9 mouse cellular contexts compared by ENCODE assay signal in genomic region chr11:116294319-116294718, GRCm38 (mm10). TPM values are rescaled to one million over a fixed set of nuclear protein-coding genes. Genes with fewer than 3 reads are reported as not detected.
DNase-seq lines count a peak whose midpoint lies in the region; ATAC-seq and TF ChIP-seq lines count a peak whose summit lies in the region.
"Had no signal": no experiment of that assay in that cellular context is flagged by ENCODE, and none has a peak within 500 bp of the region (broad histone marks: within the 10 kb centered on the region; RNA-seq: fewer than 3 reads in every experiment).

No protein-coding gene starts in this region.

- peak; percentile 35; the same call in 1 of the 2 replicates for TF ChIP-seq CTCF in G1E (IDR thresholded peaks at IDR 0.05; ENCODE audit: low read depth, low read length)

- H3K4me1 ChIP-seq in G1E (ENCODE audit: insufficient read depth, low read depth, low read length), result peaks cover 9% of the 10 kb centered on the region

- no peaks in the 10 kb centered on the region for H3K27me3 ChIP-seq in G1E (ENCODE audit: insufficient read depth, low read length)
- H3K27me3 ChIP-seq: heart, embryonic 13.5 days had no signal

- no peak for ATAC-seq in G1E (ENCODE audit: extremely low read depth, insufficient number of reproducible peaks, low FRiP score, poor library complexity, severe bottlenecking)

- H3K4me3 ChIP-seq in G1E (ENCODE audit: low read depth, low read length), result no peak overlapping the region
- H3K4me3 ChIP-seq: heart, embryonic 13.5 days had no signal

- H3K9me3 ChIP-seq in G1E (replicated peaks), result no peaks in the 10 kb centered on the region
- H3K9me3 ChIP-seq: heart, embryonic 13.5 days had no signal

- intact Hi-C loops in gastrocnemius, postnatal 14 days (cut with DNase I; ENCODE audit: low total_unique reads), result loop anchor here (2.0 kb wide), 1 partner anchor 68 kb away; no protein-coding TSS in a partner anchor
- intact Hi-C loops in left cerebral cortex, postnatal 4 days (cut with DNase I), result no loop called here

- DNase-seq in left cerebral cortex, adult 18-20 months (ENCODE audit: low spot score in 2 of 2), result peak; percentile 25 to 48
- DNase-seq in left cerebral cortex, adult 9 months (ENCODE audit: low spot score in 2 of 2), result no peak
- DNase-seq in G1E (ENCODE audit: low spot score), result peak; percentile 30
- peak; percentile 40 to 61 for DNase-seq in adrenal gland, postnatal 36 days
- peak; percentile 55 for DNase-seq in gastrocnemius, postnatal 14 days
- DNase-seq in left cerebral cortex, postnatal 4 days, result peak; percentile 57
- DNase-seq in natural killer cell, adult 2 months (ENCODE audit: low spot score in 2 of 2), result peak; percentile 26 to 44
- no peak for DNase-seq in frontal cortex, postnatal 14 days (ENCODE audit: low spot score in 2 of 2)

- peaks cover 97% of the 10 kb centered on the region for H3K36me3 ChIP-seq in G1E (replicated peaks)

RNA-seq across cellular contexts. Expression of gene Exoc7, which starts 12.7 kb away (rescaled TPM):
- total RNA-seq in left cerebral cortex, adult 18-20 months (2021), result 100 to 1,000 TPM in 1 of 2 experiments, 10 to 100 TPM in 1; 91.1 to 103 TPM
- total RNA-seq in G1E (2014; fragmentation: Nextera tagmentation) (30.9 and 39.5 TPM in 2 replicates), G1E (2017) (18.6 and 32.1 TPM in 2 replicates)
- polyA plus RNA-seq in G1E (2012), result 13.1 and 13.6 TPM in 2 replicates
- total RNA-seq in adrenal gland, postnatal 36 days (2021), result 10 to 100 TPM; 57.6 to 68.8 TPM
- 10 to 100 TPM; 61.9 to 62.3 TPM for total RNA-seq in gastrocnemius, postnatal 14 days (2021)
- total RNA-seq in left cerebral cortex, postnatal 4 days (2021), result 100 to 1,000 TPM; 112 to 117 TPM

RNA-seq across cellular contexts. Expression of gene Galr2, which starts 13.6 kb away (rescaled TPM):
- total RNA-seq in left cerebral cortex, adult 18-20 months (2021), result not detected
- total RNA-seq in G1E (2014; fragmentation: Nextera tagmentation) (not detected in 2 replicates), G1E (2017) (0.23 and 0.38 TPM in 2 replicates)
- polyA plus RNA-seq in G1E (2012), result not detected in 2 replicates
- total RNA-seq in adrenal gland, postnatal 36 days (2021), result not detected
- total RNA-seq in gastrocnemius, postnatal 14 days (2021), result under 1 TPM; 0.38 to 0.41 TPM
- under 1 TPM; 0.18 to 0.20 TPM for total RNA-seq in left cerebral cortex, postnatal 4 days (2021)
- polyA plus RNA-seq: heart, embryonic 13.5 days had no signal

RNA-seq across cellular contexts. Expression of gene Srp68, which starts 20.3 kb away (rescaled TPM):
- 10 to 100 TPM; 76.5 to 78.4 TPM for total RNA-seq in left cerebral cortex, adult 18-20 months (2021)
- total RNA-seq in G1E (2014; fragmentation: Nextera tagmentation) (78.0 and 79.1 TPM in 2 replicates), G1E (2017) (25.2 and 35.1 TPM in 2 replicates)
- polyA plus RNA-seq in G1E (2012), result 49.3 and 52.1 TPM in 2 replicates
- total RNA-seq in adrenal gland, postnatal 36 days (2021), result 10 to 100 TPM; 77.4 to 81.8 TPM
- 10 to 100 TPM; 68.5 to 69.5 TPM for total RNA-seq in gastrocnemius, postnatal 14 days (2021)
- 10 to 100 TPM; 53.2 to 57.1 TPM for total RNA-seq in left cerebral cortex, postnatal 4 days (2021)

RNA-seq across cellular contexts. Expression of gene Foxj1, which starts 40.9 kb away (rescaled TPM):
- total RNA-seq in left cerebral cortex, adult 18-20 months (2021), result 1 to 10 TPM; 3.8 to 3.9 TPM
- total RNA-seq in G1E (2014; fragmentation: Nextera tagmentation), result not detected in 2 replicates
- total RNA-seq in G1E (2017), result 0.11 and 0.29 TPM in 2 replicates
- 0.05 and 0.11 TPM in 2 replicates for polyA plus RNA-seq in G1E (2012)
- total RNA-seq in adrenal gland, postnatal 36 days (2021), result under 1 TPM in 1 of 2 experiments, not detected in 1; 0.10 TPM
- total RNA-seq in gastrocnemius, postnatal 14 days (2021), result under 1 TPM; 0.22 to 0.27 TPM
- 1 to 10 TPM; 6.6 to 9.3 TPM for total RNA-seq in left cerebral cortex, postnatal 4 days (2021)

RNA-seq across cellular contexts. Expression of gene Evpl, which starts 56.4 kb away (rescaled TPM):
- total RNA-seq in left cerebral cortex, adult 18-20 months (2021), result 1 to 10 TPM; 1.8 to 1.9 TPM
- total RNA-seq in G1E (2014; fragmentation: Nextera tagmentation), result not detected in 2 replicates
- 0.05 TPM in 1 of 2 replicates, not detected in the other for total RNA-seq in G1E (2017)
- 0.01 TPM in 2 replicates for polyA plus RNA-seq in G1E (2012)
- total RNA-seq in adrenal gland, postnatal 36 days (2021), result under 1 TPM; 0.70 to 0.82 TPM
- total RNA-seq in gastrocnemius, postnatal 14 days (2021), result under 1 TPM; 0.09 to 0.14 TPM
- under 1 TPM; 0.66 to 0.85 TPM for total RNA-seq in left cerebral cortex, postnatal 4 days (2021)

Comparison
In these comparisons a context has a peak if more than half of its experiments do, and no peak if none do; other contexts are left out.
1. DNase-seq: peak in left cerebral cortex, adult 18-20 months (2 of 2), G1E (single experiment), adrenal gland, postnatal 36 days (2 of 2), gastrocnemius, postnatal 14 days (single experiment), left cerebral cortex, postnatal 4 days (single experiment) and natural killer cell, adult 2 months (2 of 2); none in left cerebral cortex, adult 9 months (0 of 2) and frontal cortex, postnatal 14 days (0 of 2).